Mouse (Mus musculus) liver, adult 2 months (tissue): ENCODE data around the gene Msmb. TPM values are rescaled to one million over a fixed set of nuclear protein-coding genes. Genes with fewer than 3 reads are reported as not detected.

Experiments
- DNase-seq: peaks from one replicate; pipeline ENCODE4 v3.0.0-alpha.2; 2011; ENCODE audit warnings: low read depth, low spot score; ENCODE audit errors: extremely low read depth
- H3K27ac ChIP-seq: fragments of 200-500 bp; replicated peaks from 2 replicates; pipeline ENCODE4 v1.5.1; 2012; ENCODE audit warnings: low read depth, mild to moderate bottlenecking, control low read depth, inconsistent platforms, low read length; ENCODE audit not compliant: insufficient read depth
- H3K27me3 ChIP-seq: fragments of 200-500 bp; 2 replicates; pipeline ENCODE4 v1.6.1; 2012; ENCODE audit warnings: mild to moderate bottlenecking, moderate library complexity, low read length, inconsistent platforms; ENCODE audit not compliant: control insufficient read depth, insufficient read depth
- H3K36me3 ChIP-seq: fragments of 200-500 bp; 2 replicates; pipeline ENCODE4 v1.6.1; 2012; ENCODE audit warnings: low read length, inconsistent platforms; ENCODE audit not compliant: control insufficient read depth, insufficient read depth
- H3K4me1 ChIP-seq: fragments of 200-500 bp; 2 replicates; pipeline ENCODE4 v1.6.1; 2011; ENCODE audit warnings: low read length; ENCODE audit not compliant: control insufficient read depth, insufficient read depth
- H3K4me3 ChIP-seq: fragments of 200-500 bp; 2 replicates; pipeline ENCODE4 v1.5.1; 2011; ENCODE audit warnings: low read depth, mild to moderate bottlenecking, control low read depth, low read length, moderate library complexity; ENCODE audit not compliant: insufficient read depth
- H3K79me2 ChIP-seq: fragments of 200-500 bp; 2 replicates; pipeline ENCODE4 v1.6.1; 2012; ENCODE audit warnings: inconsistent platforms, mild to moderate bottlenecking, low read length, moderate library complexity; ENCODE audit not compliant: control insufficient read depth, insufficient read depth
- H3K9ac ChIP-seq: fragments of 200-500 bp; 2 replicates; pipeline ENCODE4 v1.6.1; 2012; ENCODE audit warnings: low read depth, mild to moderate bottlenecking, control low read depth, inconsistent platforms, low read length
- CTCF ChIP-seq: fragments of 200-500 bp; IDR thresholded peaks from 2 replicates; pipeline ENCODE4 v1.5.1; 2011; ENCODE audit warnings: low read depth, low read length, control low read depth
- POLR2A ChIP-seq: fragments of 200-500 bp; IDR thresholded peaks from 2 replicates; pipeline ENCODE4 v1.6.1; 2011; ENCODE audit warnings: low read length, control low read depth; ENCODE audit not compliant: insufficient read depth; ENCODE audit errors: extremely low read depth
- WGBS: fragments of 180-500 bp; shearing (Covaris S2); methylation state at CpG from one replicate; pipeline ENCODE4 v1.1.7; 2018; 5-methylcytosine and 5-hydroxymethylcytosine counted together
- polyA plus RNA-seq: library from polyadenylated mRNA; depleted of rRNA; stranded (reverse); fragments of >200 nt; gene quantifications from 2 replicates; pipeline ENCODE4 v1.2.3, GENCODE M21; 2012
- total RNA-seq: library from RNA; depleted of rRNA; stranded (reverse); fragments of >200 nt; gene quantifications from 2 replicates; pipeline ENCODE4 v1.2.3, GENCODE M21; 2014

Msmb gene
- total and polyA plus RNA-seq, 2 experiments: not detected

- under 1% methylated on average over 41 of the region's 42 CpGs for WGBS
- Histone ChIP-seq H3K9ac (peak overlapping the region; percentile 73), H3K27ac (peak overlapping the region; percentile 95), H3K4me1 (peaks cover 34% of the 10 kb centered on the region), H3K36me3 (peaks cover 6% of the 10 kb centered on the region), H3K4me3 (peak overlapping the region; percentile 23), H3K79me2 (peaks cover 51% of the 10 kb centered on the region; the same call in 1 of the 2 replicates), H3K27me3 (no peaks in the 10 kb centered on the region)
- peak; percentile 86 for DNase-seq
- TF ChIP-seq POLR2A (peak; percentile 96), CTCF (no peak)
Observed at GRCm38 (mm10) chr14:32165278-32166061, 23.6 kb downstream of the Msmb start.

- WGBS: 25% methylated on average over 2 of the region's 2 CpGs
- Histone ChIP-seq H3K4me1 (peaks cover 34% of the 10 kb centered on the region), H3K27ac (no peak overlapping the region), H3K36me3 (peaks cover 11% of the 10 kb centered on the region), H3K27me3 (no peaks in the 10 kb centered on the region), H3K9ac (no peak overlapping the region; the same call in 1 of the 2 replicates), H3K79me2 (peaks cover 53% of the 10 kb centered on the region; the same call in 1 of the 2 replicates), H3K4me3 (peak overlapping the region; percentile 33; the same call in 1 of the 2 replicates)
- TF ChIP-seq POLR2A (no peak), CTCF (no peak)
- DNase-seq: no peak
Observed at GRCm38 (mm10) chr14:32166062-32166441, 24.2 kb downstream of the Msmb start.

GRCm38 (mm10) chr14:32166840-32167239 lies 25.0 kb downstream of the Msmb start:
- peaks cover 15% of the 10 kb centered on the region for H3K36me3 ChIP-seq
- peak overlapping the region; percentile 36 for H3K4me3 ChIP-seq
- peak; percentile 61 for DNase-seq
- no peaks in the 10 kb centered on the region for H3K27me3 ChIP-seq
- WGBS: 23% methylated on average over 1 of the region's 1 CpGs
- TF ChIP-seq POLR2A: no peak
- no peak for TF ChIP-seq CTCF
- peaks cover 31% of the 10 kb centered on the region for H3K4me1 ChIP-seq
- H3K79me2 ChIP-seq: peaks cover 50% of the 10 kb centered on the region; the same call in 1 of the 2 replicates
- peak overlapping the region; percentile 59 for H3K27ac ChIP-seq
- peak overlapping the region; percentile 48; the same call in 1 of the 2 replicates for H3K9ac ChIP-seq

GRCm38 (mm10) chr14:32167326-32167725 lies 25.5 kb downstream of the Msmb start:
- Histone ChIP-seq H3K79me2 (peaks cover 45% of the 10 kb centered on the region; the same call in 1 of the 2 replicates), H3K27ac (no peak overlapping the region), H3K4me1 (peaks cover 27% of the 10 kb centered on the region), H3K27me3 (no peaks in the 10 kb centered on the region), H3K9ac (no peak overlapping the region), H3K4me3 (no peak overlapping the region), H3K36me3 (peaks cover 20% of the 10 kb centered on the region)
- no peak for DNase-seq
- TF ChIP-seq POLR2A: no peak
- TF ChIP-seq CTCF: no peak
- 76% methylated on average over 5 of the region's 5 CpGs for WGBS

- no peak for DNase-seq
- H3K27me3 ChIP-seq: no peaks in the 10 kb centered on the region
- no peak overlapping the region for H3K4me3 ChIP-seq
- H3K79me2 ChIP-seq: peaks cover 39% of the 10 kb centered on the region; the same call in 1 of the 2 replicates
- peak overlapping the region; percentile 34; the same call in 1 of the 2 replicates for H3K9ac ChIP-seq
- H3K36me3 ChIP-seq: peaks cover 32% of the 10 kb centered on the region
- H3K4me1 ChIP-seq: peaks cover 21% of the 10 kb centered on the region
- WGBS: 76% methylated on average over 3 of the region's 3 CpGs
- TF ChIP-seq POLR2A (no peak), CTCF (no peak)
- H3K27ac ChIP-seq: peak overlapping the region; percentile 64
Observed at GRCm38 (mm10) chr14:32168653-32169231, 26.9 kb downstream of the Msmb start.
